Mouse (Mus musculus) neural tube, embryonic 14.5 days (tissue): ENCODE measurements around the gene 6430548M08Rik. TPM values are rescaled to one million over a fixed set of nuclear protein-coding genes. Genes with fewer than 3 reads are reported as not detected.

Experiments
- ATAC-seq: fragments of 200-750 bp; cut with Nextera tagmentation; 2 replicates; pipeline ENCODE4 v1.8.0; 2017; ENCODE audit warnings: low read depth, mild to moderate bottlenecking, moderate TSS enrichment, moderate library complexity
- H3K27ac ChIP-seq: fragments of 300-500 bp; sonication (generic); 2 replicates; pipeline ENCODE4 v1.5.1; 2014; ENCODE audit warnings: low read depth, mild to moderate bottlenecking, control low read depth, low read length, moderate library complexity, mixed read lengths
- H3K27me3 ChIP-seq: fragments of 300-500 bp; sonication (generic); 2 replicates; pipeline ENCODE4 v1.6.1; 2014; ENCODE audit warnings: low read length; ENCODE audit not compliant: control insufficient read depth, insufficient read depth
- H3K36me3 ChIP-seq: fragments of 300-500 bp; sonication (generic); 2 replicates; pipeline ENCODE4 v1.6.1; 2014; ENCODE audit warnings: low read length, mixed read lengths; ENCODE audit not compliant: control insufficient read depth, insufficient read depth
- H3K4me1 ChIP-seq: fragments of 300-500 bp; sonication (generic); 2 replicates; pipeline ENCODE4 v1.6.1; 2014; ENCODE audit warnings: low read length; ENCODE audit not compliant: control insufficient read depth, insufficient read depth
- H3K4me2 ChIP-seq: fragments of 300-500 bp; sonication (generic); 2 replicates; pipeline ENCODE4 v1.6.1; 2014; ENCODE audit warnings: mild to moderate bottlenecking, low read depth, low read length, control low read depth
- H3K4me3 ChIP-seq: fragments of 300-500 bp; sonication (generic); 2 replicates; pipeline ENCODE4 v1.5.1; 2014; ENCODE audit warnings: low read depth, low read length, control low read depth, mixed read lengths
- H3K9ac ChIP-seq: fragments of 300-500 bp; sonication (generic); replicated peaks from 2 replicates; pipeline ENCODE4 v1.6.1; 2014; ENCODE audit warnings: low read depth, mild to moderate bottlenecking, control low read depth, low read length, mixed read lengths
- H3K9me3 ChIP-seq: fragments of 300-500 bp; sonication (generic); 2 replicates; pipeline ENCODE4 v1.6.1; 2016; ENCODE audit warnings: low read length; ENCODE audit not compliant: control insufficient read depth
- WGBS: fragments of 180-500 bp; shearing (Covaris S2); extraction: QIAGEN DNeasy Blood & Tissue Kit; methylation state at CpG from one replicate; pipeline ENCODE4 v1.1.7; 2014; 5-methylcytosine and 5-hydroxymethylcytosine counted together
- polyA plus RNA-seq: library from polyadenylated mRNA; unstranded; fragments of >200 nt; fragmentation: Nextera tagmentation; extraction: Ambion mirVana; gene quantifications from 2 replicates; pipeline ENCODE4 v1.2.1, GENCODE M21; 2014

The 6430548M08Rik gene
- polyA plus RNA-seq, 1 experiment from 2014 or later, result 36.9 TPM

GRCm38 (mm10) chr8:120100388-120101067, 13.4 kb upstream of the 6430548M08Rik start:
- Histone ChIP-seq H3K4me2 (peak overlapping the region; percentile 97), H3K9me3 (no peaks in the 10 kb centered on the region), H3K4me3 (peak overlapping the region; percentile 89), H3K27me3 (no peaks in the 10 kb centered on the region), H3K36me3 (no peaks in the 10 kb centered on the region), H3K27ac (peak overlapping the region; percentile 90), H3K9ac (peak overlapping the region; percentile 81), H3K4me1 (peaks cover 20% of the 10 kb centered on the region)
- ATAC-seq, result peak; percentile 32; the same call in 1 of the 2 replicates
- WGBS, result 2% methylated on average over 16 of the region's 25 CpGs

GRCm38 (mm10) chr8:120101068-120101972, 12.6 kb upstream of the 6430548M08Rik start, which contains the start of gene Zdhhc7:
TSS of gene Zdhhc7 (minus strand) at chr8:120101482.
- peak; percentile 77 for ATAC-seq
- under 1% methylated on average over 72 of the region's 88 CpGs for WGBS

GRCm38 (mm10) chr8:120103916-120104315, 10.0 kb upstream of the 6430548M08Rik start:
- no peak for ATAC-seq
- Histone ChIP-seq H3K4me2 (no peak overlapping the region), H3K36me3 (no peaks in the 10 kb centered on the region), H3K4me3 (no peak overlapping the region), H3K27ac (no peak overlapping the region), H3K9ac (no peak overlapping the region), H3K9me3 (no peaks in the 10 kb centered on the region), H3K27me3 (no peaks in the 10 kb centered on the region), H3K4me1 (peaks cover 20% of the 10 kb centered on the region)
- 90% methylated on average over 9 of the region's 9 CpGs for WGBS

More at GRCm38 (mm10) chr8:120101068-120101972, 12.6 kb upstream of the 6430548M08Rik start, which contains the start of gene Zdhhc7:
- Histone ChIP-seq H3K4me1 (peaks cover 20% of the 10 kb centered on the region), H3K27ac (peak within 1 kb of the TSS; percentile 90), H3K27me3 (no peaks in the 10 kb centered on the region), H3K9ac (peak within 1 kb of the TSS; percentile 81), H3K9me3 (no peaks in the 10 kb centered on the region), H3K4me3 (peak within 1 kb of the TSS; percentile 89), H3K4me2 (peak within 1 kb of the TSS; percentile 97), H3K36me3 (no peaks in the 10 kb centered on the region)

GRCm38 (mm10) chr8:120104721-120105272, 9.2 kb upstream of the 6430548M08Rik start:
- WGBS, result 53% methylated on average over 9 of the region's 9 CpGs
- H3K27me3 ChIP-seq, result no peaks in the 10 kb centered on the region
- no peaks in the 10 kb centered on the region for H3K36me3 ChIP-seq
- H3K9me3 ChIP-seq, result no peaks in the 10 kb centered on the region
- H3K9ac ChIP-seq, result no peak overlapping the region
- H3K4me3 ChIP-seq, result no peak overlapping the region
- H3K4me1 ChIP-seq, result peaks cover 20% of the 10 kb centered on the region
- H3K27ac ChIP-seq, result no peak overlapping the region
- ATAC-seq, result no peak
- no peak overlapping the region for H3K4me2 ChIP-seq

GRCm38 (mm10) chr8:120109149-120109548, 4.8 kb upstream of the 6430548M08Rik start:
- Histone ChIP-seq H3K27me3 (no peaks in the 10 kb centered on the region), H3K4me1 (peaks cover 7% of the 10 kb centered on the region; the same call in 1 of the 2 replicates), H3K36me3 (no peaks in the 10 kb centered on the region), H3K27ac (no peak overlapping the region), H3K9me3 (no peaks in the 10 kb centered on the region), H3K4me2 (no peak overlapping the region), H3K4me3 (no peak overlapping the region), H3K9ac (no peak overlapping the region)
- WGBS, result 13% methylated on average over 3 of the region's 3 CpGs
- no peak for ATAC-seq

GRCm38 (mm10) chr8:120110966-120111365, 3.0 kb upstream of the 6430548M08Rik start:
- Histone ChIP-seq H3K4me3 (no peak overlapping the region), H3K4me2 (no peak overlapping the region), H3K9me3 (no peaks in the 10 kb centered on the region), H3K4me1 (peaks cover 8% of the 10 kb centered on the region; the same call in 1 of the 2 replicates), H3K27ac (no peak overlapping the region), H3K36me3 (no peaks in the 10 kb centered on the region), H3K27me3 (no peaks in the 10 kb centered on the region), H3K9ac (no peak overlapping the region)
- 74% methylated on average over 4 of the region's 4 CpGs for WGBS
- no peak for ATAC-seq

GRCm38 (mm10) chr8:120111382-120111781, 2.6 kb upstream of the 6430548M08Rik start:
- no peak overlapping the region for H3K27ac ChIP-seq
- H3K4me3 ChIP-seq, result no peak overlapping the region
- no peak overlapping the region for H3K4me2 ChIP-seq
- H3K4me1 ChIP-seq, result peaks cover 8% of the 10 kb centered on the region; the same call in 1 of the 2 replicates
- no peaks in the 10 kb centered on the region for H3K27me3 ChIP-seq
- no peak overlapping the region for H3K9ac ChIP-seq
- H3K9me3 ChIP-seq, result no peaks in the 10 kb centered on the region
- H3K36me3 ChIP-seq, result no peaks in the 10 kb centered on the region
- WGBS, result 66% methylated on average over 4 of the region's 4 CpGs
- ATAC-seq, result no peak

GRCm38 (mm10) chr8:120112535-120112934, 1.4 kb upstream of the 6430548M08Rik start:
- Histone ChIP-seq H3K9me3 (no peaks in the 10 kb centered on the region), H3K4me1 (peaks cover 8% of the 10 kb centered on the region; the same call in 1 of the 2 replicates), H3K36me3 (no peaks in the 10 kb centered on the region), H3K4me3 (no peak overlapping the region), H3K27me3 (no peaks in the 10 kb centered on the region), H3K9ac (no peak overlapping the region), H3K4me2 (no peak overlapping the region), H3K27ac (no peak overlapping the region)
- ATAC-seq, result no peak
- WGBS, result 83% methylated on average over 5 of the region's 5 CpGs
